Mouse (Mus musculus) cerebellum, adult 9-10 months (tissue): ENCODE measurements around the gene St3gal2.
"Not testable (repeated sequence)": the region's sequence is repeated elsewhere in the genome, so short reads cannot be mapped to it uniquely, and the experiment has no call there.

Source experiments
- DNase-seq: peaks from one replicate; pipeline ENCODE4 v3.0.0; 2022

St3gal2 gene

GRCm38 (mm10) chr8:110919341-110920031, at the start of gene St3gal2:
Gene St3gal2, plus strand, starts transcription at chr8:110919922.
- DNase-seq: peak; percentile 96

GRCm38 (mm10) chr8:110870501-110870900, 49.2 kb upstream of the St3gal2 start:
- DNase-seq: no peak

DNA sequence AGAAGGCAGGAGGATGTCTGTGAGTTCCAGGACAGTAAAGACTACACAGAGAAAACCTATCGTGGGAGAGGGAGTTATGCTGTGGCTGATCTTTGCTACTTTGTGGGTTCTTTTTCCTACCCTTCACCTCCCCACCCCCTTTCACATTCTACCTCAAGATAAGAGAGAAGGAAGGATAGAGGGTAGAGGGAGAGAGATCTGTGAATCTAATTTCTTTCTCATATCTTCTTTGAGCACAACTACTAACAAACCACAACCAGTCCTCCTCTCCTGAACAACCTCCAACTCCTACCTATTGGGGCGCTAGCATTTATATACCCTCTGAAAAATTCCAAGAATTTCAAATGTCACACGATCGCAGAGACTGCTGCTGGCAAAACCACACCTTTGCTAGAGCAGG, 41.9 kb upstream of the St3gal2 start:
- no peak for DNase-seq

GRCm38 (mm10) chr8:110881741-110882310, 37.9 kb upstream of the St3gal2 start:
- peak; percentile 95 for DNase-seq

DNA sequence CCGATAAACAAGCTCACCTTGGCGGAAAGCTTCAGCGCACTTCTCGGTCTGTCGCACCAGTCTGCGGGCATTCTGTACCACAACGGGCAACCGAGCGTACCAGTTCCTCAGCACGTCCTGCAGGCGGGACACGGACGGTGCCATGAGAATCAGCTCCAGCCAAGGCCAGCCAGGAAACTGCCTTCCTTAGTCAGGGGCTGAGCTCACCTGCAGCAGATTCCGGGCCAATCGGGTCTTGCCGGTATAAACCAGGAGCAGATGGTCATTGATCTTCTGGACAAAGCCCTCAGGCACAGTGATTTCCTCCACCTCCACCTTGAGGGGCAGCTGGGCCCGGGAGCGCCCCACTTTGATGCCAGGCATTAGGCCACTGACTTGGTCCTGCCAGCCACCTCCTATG, 35.9 kb upstream of the St3gal2 start:
- DNase-seq: peak; percentile 85

GRCm38 (mm10) chr8:110886634-110887033, 33.1 kb upstream of the St3gal2 start:
- peak; percentile 48 for DNase-seq

- peak; percentile 71 for DNase-seq
Observed at GRCm38 (mm10) chr8:110887551-110887950, 32.2 kb upstream of the St3gal2 start.

DNA sequence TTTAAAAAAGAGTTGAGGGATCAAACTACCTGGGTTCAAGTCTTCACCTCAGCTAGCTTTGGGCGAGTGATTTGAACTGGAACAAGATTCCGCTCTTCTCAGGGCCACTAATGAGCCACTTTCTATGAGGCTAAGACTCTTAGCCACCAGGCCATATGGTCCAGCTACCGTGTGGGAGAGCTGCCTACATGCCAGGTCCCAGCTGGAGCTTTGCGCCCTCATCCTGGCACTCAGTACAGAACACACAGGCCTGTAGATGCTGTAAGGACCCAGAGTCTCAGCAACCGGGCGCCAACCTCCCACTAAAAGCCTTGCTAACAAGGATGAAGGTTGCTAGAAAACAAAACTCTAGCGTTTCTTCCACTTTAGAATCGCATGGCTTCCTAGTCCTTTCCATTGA, 31.3 kb upstream of the St3gal2 start:
- DNase-seq: peak; percentile 94

DNA sequence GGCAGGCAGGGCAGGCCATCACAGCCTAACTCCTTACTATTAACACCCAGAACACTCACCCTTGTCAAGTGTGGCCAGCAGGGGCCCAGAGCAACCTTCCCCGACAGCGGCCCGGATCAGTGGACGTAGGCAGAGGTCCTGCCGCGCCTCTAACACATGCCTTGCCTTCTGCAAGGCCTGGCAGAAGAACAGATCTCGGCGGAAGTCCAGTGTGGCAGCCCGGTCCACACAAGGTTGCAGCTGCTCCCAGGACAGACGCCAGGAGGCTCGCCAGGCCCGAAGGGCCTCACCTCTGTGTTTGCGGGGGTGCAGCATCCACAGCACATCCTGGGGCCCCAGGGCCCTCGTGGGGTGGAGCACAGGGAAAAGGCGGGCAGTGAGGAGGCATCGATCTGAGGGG, 30.9 kb upstream of the St3gal2 start:
- peak; percentile 85 for DNase-seq

DNA sequence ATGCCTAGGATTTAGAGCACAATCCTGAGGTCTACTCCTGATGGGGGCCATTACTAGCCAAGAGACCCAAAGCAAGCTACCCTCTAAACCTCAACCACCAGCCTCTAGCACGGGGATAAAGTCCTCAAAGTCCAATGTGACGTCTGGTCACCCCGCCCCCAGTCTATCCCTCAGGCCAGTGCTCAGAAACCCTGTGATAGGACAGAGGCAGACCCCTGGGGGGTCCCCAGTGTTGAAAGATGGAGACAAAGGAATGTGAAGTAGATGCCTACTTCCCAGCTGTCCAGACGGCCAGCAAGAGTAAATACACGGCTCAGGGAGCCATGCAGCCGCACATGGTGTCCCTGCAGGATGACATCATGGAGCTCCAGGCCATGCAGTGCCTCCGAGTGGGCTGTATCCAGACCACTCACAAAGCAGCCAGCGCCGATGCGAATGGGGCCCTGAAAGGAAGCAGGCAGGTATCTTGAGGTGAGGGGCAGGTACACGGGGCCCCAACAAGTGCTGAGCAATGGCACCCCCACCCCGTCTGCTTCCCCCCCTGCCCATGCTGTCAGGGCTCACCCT, 29.7 kb upstream of the St3gal2 start:
- peak; percentile 54 for DNase-seq

DNA sequence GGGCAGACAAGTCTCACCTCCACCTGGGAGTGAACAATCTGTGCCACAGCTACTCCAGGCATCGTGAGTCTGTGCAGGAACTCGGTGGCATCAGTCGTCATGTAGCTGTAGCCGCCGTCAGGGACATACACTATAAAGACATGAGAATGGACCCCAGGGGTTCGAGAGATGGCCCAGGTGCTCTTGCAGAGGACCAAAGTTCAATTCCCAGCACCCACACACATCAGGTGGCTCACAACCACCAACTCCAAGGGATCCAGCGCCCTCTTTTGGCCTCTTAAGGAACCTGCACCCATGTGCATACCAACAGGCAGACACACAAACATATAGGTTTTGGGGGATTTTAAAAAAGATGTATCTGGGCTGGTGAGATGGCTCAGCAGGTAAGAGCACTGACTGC, 27.7 kb upstream of the St3gal2 start:
- DNase-seq: no peak

DNA sequence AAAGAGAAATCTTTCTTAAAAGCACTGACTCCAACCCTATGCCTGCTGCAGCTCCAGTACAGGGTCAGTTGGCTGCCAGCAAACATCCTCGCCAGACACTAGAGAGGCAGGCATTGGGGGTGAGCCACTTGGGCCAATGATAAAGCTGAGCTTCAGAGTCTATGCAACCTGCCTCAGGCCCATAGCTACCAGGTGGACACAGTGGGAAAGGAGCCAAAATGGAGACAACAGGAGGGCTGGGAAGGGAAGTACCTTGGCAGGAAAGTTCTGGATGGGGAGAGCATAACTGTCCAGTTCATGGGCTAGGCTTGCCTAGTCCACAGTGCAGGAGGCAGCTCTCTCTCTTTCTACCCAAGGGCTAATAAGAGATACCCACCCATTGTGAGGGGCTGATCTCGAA, 26.8 kb upstream of the St3gal2 start:
- peak; percentile 88 for DNase-seq

DNA sequence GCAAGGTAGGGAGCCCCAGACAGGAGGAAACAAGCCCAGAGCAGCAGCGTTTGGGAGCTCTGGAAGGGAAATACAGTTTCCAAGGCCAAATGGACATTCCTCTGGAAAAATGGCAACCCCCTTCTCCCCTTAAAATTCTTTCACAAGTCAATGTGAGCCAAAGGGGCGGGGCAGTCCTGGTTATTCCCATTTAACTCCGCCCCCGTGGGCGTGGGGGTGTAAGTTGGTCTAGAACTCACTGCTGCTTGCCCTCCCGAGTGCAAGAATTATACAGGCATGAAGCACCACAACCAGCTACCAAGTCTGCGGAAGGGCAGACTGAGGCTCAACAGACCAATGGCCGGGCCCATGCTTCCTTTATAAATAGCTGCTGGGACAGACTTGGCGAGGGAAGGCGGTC, 24.9 kb upstream of the St3gal2 start:
- no peak for DNase-seq

GRCm38 (mm10) chr8:110895254-110895653, 24.5 kb upstream of the St3gal2 start:
- DNase-seq: no peak

- DNase-seq: no peak
Observed at GRCm38 (mm10) chr8:110895812-110896211, 23.9 kb upstream of the St3gal2 start.

- no peak for DNase-seq
Observed at GRCm38 (mm10) chr8:110897495-110897894, 22.2 kb upstream of the St3gal2 start.

- no peak for DNase-seq
Observed at GRCm38 (mm10) chr8:110901056-110901455, 18.7 kb upstream of the St3gal2 start.

DNA sequence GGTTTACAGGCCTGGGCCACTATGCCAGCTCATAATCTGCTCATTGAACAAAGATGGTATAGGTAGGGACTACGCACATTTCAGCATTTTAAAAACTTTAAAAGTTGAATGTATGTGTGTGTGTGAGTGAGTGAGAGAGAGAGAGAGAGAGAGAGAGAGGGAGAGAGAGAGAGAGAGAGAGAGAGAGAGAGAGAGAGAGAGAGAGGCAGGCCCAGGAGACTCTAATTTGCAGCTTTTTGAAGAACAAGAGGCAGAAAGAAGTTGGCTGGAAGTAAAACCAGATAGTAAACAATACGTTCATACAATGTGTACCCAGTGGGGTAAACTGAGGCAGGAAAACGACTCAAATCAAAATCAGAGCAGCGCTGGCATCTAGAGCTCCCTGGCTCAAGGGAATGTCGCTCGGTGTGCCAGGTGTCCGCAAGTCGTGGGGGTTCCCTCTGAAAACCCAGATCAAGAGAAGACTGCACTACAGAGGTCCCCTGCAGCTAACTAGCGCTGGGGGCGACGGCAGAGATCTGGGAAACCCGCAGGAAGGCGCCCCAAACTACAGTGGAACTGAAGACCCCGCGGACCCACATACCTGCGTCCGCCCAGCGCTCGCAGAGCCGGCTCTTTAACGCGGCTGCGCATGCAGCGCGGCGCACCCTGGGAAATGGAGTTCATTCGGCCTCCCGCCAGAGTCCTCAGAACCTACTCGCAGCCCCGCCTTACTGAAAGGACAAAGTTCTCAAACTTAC, 17.7 kb upstream of the St3gal2 start, which contains the start of gene Fuk:
Fuk (minus strand) TSS at position 650 of the 740 bp plus-strand sequence.
- peak; percentile 87 for DNase-seq

DNA sequence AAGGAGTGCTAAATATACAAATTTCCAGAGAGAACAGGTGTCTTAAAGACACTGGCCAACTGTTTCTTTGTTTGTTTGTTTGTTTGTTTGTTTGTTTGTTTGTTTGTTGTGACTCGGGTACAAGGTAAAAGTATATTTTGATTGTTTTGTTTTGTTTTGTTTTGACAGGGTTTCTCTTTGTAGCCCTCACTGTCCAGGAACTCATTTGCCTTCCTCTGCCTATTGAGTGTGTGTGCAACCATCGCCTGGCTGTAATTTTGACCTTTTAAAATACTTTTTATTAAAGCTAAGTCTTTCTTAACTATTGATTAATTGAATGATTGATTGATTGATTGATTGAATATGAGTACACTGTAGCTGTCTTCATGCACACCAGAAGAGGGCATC, 17.1 kb upstream of the St3gal2 start:
- peak; percentile 28 for DNase-seq

DNA sequence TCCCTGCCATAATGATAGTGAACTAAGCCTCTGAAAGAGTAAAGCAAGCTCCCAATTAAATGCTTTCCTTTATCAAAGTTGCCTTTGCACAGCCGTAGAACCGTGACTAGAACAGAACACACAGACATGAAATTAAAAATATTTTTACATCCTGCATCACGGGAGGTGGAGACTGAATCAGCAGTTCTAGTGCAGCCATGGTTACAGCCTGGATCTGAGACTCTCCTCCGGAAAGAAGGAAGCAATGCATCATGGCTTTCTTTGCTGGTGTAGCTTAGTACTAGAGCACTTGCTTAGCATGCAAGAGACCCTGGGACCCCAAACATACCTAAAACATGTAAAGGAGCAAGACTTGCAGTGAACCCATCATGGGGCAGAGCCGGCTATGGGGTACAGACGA, 14.3 kb upstream of the St3gal2 start:
- no peak for DNase-seq

- no peak for DNase-seq
Observed at GRCm38 (mm10) chr8:110906682-110907081, 13.0 kb upstream of the St3gal2 start.

DNA sequence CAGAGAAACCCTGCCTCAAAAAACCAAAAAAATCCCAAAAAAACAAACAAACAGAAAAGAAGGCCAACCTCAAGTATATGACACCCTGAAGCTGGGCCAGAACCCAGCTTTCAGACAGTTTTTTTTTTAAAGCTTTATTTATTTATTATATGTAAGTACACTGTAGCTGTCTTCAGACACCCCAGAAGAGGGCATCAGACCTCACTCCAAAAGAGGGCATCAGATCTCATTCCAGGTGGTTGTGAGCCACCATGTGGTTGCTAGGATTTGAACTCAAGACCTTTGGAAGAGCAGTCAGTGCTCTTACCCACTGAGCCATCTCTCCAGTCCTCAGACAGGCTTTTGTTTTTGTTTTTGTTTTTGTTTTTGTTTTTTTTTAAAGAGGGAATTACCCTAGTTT, 9.9 kb upstream of the St3gal2 start:
- DNase-seq: not testable (repeated sequence)
